Mouse (Mus musculus): ENCODE data around the gene Itpk1.

Itpk1 gene

DNA sequence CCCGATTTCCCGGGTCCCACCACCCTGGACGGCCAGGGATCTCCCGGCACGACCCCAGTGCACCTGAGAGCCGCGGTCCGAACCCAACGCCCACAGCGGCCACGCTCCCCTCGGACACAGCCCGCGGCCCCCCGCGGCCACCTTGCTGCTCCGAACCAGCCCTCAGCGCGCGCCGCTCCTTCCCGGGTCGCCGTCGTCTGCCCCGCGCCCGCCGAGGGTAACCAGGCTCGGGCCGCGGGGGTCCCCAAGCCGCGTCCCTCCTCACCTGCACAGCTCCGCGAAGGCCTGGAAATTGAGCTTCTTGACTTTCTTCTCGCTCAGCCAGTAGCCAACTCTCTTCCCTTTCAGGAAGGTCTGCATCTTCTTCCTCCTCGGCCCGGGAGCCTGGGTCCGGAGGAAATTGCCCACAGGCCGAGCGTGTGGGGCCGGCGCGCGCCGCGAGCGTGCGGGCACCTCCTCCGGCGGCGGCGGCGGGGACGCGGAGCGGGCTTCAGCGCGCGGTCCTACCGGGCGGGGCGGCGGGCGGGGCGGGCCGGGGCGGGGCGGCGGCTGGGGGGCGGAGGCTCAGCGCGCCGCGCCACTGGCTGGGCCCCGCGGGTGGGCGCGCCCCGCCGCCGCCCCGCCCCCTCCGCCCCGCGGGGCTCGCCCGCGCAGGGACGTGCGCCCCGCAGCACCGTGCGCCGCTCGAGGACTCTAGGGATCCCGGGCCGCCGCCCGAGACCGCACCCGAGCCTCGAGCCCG is at the start of gene Itpk1:
Gene Itpk1, minus strand, starts transcription at position 474 of the 742 bp plus-strand sequence.
- no peak for DNase-seq (ENCODE audit: low read depth, low spot score)

DNA sequence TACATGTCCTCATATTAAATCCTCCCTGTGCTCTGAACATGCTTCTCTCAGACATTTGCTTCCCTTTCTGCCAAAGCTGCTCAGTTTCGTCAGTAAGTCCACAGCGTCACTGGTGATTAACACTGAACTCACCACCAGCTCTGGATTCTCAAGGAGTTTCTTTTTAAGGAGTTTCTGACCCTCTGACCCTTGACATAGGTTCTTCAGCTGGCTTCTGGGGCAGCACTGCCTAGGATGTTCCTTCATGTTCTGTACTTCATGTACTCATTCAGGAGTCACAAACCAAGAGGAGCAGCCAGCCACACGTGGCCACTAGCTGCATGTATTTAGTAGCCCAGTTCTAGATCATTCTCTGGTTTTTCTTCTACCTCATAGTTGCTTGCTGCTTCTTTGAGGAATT is 43.5 kb upstream of the Itpk1 start:
- no peak for DNase-seq (ENCODE audit: low read depth, low spot score)

DNA sequence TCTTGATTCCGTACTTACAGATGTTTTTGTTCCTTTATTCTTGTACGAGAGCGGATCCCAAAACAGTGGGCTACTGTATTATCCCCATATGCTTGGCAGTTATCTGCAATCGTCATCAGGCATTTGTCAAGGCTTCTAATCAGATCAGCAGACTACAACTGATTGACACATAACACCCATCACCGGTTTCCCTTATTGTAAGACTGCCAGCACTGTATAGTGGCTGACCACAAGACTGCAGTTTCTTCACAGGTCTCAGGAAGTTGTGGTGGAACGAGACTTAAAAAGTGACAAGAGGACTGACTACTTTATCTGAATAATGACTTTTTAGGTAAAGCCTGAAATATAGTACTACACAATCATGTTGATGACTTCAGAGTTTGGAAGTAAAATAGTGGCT is 40.1 kb upstream of the Itpk1 start:
- no peak for DNase-seq (ENCODE audit: low read depth, low spot score)

DNA sequence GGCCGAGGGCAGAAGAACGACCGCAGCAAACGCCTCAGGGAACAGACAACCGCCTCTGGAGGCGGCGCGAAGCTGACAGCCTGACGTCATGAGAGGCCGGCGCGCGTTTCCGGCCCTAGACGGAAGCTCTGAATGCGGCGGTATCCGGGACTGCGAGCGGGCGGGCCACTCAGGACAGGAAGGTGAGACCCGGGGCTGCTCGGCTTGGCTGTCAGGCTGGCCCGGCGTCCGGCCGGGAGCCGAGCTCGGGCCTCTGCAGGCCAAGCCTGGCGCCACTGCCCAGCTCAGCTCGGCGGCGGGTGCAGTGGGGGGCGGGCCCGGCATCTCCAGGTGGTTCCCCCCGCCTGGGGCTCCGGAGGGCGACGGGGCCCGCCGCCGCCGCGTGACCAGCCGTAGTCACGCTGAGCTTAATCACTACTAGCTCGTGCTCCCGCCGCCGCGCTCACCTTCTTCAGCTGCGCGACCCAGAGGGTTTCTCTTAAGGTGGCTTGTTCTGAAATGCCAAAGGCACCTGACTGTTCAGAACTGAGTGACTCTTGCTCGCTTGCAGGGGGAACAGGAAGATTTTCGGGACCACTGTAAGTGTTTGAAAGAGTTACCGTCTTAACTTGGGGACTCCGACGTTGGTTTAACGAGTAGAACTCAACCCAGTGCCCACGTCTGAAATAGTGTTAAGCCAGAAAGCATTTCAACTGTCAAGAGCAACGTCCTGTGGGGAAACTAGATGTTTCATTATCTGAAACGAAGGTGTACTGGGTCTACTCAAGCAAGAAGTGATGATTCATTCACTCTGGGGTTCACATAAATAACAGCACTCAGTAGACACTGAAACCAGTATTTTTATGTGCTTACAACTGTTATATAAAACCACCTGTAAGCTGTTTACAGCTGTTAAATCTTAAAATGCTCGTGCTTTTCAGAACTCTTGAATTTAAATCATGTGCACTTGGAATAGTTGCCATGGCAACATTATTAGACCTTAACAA is 39.2 kb upstream of the Itpk1 start, which contains the start of the genes Moap1 and Tmem251:
Gene Moap1, minus strand, starts transcription at position 73 of the 986 bp plus-strand sequence.
Gene Tmem251, plus strand, starts transcription at position 174 of the 986 bp plus-strand sequence.
- DNase-seq (ENCODE audit: low read depth, low spot score): peak; percentile 82

DNA sequence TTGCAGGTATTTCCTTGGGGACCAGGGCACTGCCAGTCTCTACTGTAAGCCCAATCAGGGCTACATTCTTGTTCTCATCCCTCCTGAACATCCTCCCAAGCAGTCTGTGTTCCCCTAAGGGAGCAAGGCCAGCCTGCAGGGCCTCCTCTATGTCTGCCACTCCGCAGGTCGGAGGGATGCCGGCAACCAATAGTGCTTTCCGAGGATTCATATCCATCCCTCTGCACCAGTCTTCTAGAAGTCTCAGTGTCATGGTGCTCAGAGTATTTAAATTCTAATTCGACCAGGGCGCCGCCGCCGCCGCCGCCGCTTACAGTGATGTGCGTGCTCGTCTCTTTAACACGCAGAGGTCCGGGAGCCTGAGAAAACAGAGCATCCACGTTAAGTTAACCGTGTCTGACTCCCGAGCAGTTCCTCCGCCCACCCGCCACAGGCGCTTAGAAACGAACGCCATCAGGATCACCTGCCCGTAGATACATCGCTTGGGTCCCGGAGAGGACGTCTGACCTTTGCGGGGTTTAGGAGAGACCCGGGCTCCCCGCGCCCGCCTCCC is 38.4 kb upstream of the Itpk1 start:
- DNase-seq (ENCODE audit: low read depth, low spot score): no peak

DNA sequence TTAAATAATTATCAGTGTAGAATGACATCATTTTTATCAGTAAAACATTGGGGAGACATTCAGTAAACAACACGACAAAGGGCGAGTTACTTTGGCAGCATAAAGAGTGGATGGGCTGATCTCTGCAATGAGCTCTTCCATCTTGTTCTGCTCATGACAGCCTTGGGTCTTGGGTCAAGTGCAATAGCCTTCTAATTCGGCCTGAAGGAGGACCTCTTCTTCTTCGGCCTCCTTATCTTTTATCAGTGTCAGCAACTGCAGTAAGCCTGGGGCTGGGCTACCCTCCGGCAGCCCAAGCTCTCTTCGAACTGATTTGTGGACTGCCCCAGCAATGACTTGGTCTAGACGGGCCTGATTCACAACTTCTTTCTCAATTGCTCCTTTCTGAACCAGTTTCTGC is 37.3 kb upstream of the Itpk1 start:
- no peak for DNase-seq (ENCODE audit: low read depth, low spot score)

DNA sequence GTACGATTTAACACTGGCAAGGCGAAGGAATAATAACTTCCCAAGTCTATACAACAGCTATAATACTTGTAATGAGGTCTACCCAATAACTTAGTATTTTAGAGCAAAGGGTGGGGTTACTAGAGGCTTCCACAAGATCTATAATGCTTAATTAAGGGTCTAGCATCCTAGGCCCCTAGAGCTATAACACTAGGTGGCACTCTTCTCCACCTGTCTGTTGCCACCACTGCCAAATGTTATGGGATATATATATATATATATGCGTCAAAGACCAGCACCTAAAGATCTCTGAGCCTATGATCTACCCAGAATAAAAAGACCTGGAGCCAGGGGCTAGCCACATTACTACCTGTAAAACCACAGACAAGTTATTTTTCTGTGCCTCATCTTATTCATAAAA is 35.6 kb upstream of the Itpk1 start:
- no peak for DNase-seq (ENCODE audit: low read depth, low spot score)

DNA sequence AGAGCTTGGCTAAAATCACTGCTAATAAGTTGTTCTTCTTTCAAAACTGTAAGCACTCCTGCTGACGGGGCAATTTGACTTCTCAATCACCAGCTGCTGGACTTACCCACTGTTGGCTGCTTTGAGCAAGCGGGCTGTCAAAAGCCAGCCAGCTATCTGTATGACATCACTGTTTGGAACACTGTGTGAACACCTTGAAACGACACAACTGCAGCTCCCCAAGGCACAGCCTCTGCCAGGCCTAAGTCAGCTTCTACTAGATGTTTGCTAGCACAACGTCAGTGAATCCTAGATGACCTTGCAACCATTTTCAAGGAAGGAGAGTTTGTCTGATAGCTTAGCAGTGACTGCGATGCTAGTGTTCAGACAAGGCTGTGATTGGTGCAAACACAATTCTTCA is 34.4 kb upstream of the Itpk1 start:
- DNase-seq (ENCODE audit: low read depth, low spot score): no peak

DNA sequence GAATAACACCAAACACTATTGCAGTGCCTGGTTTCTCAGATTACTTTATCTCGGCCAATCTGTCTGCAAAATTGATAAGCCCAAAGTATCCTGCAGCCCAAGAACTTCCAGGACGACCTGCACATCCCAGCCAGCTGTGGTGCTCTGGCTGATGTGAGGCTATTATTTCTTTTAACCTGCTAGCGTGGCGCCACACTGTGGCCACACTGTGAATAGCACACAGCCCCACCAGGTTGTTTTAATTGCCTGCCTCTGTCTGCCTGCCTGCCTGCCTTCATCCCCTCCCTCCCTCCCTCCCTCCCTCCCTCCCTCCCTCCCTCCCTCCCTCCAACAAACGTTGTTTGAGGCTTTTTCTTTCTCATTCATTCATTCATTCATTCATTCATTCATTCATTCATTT is 28.7 kb upstream of the Itpk1 start:
- DNase-seq (ENCODE audit: low read depth, low spot score): peak; percentile 73

DNA sequence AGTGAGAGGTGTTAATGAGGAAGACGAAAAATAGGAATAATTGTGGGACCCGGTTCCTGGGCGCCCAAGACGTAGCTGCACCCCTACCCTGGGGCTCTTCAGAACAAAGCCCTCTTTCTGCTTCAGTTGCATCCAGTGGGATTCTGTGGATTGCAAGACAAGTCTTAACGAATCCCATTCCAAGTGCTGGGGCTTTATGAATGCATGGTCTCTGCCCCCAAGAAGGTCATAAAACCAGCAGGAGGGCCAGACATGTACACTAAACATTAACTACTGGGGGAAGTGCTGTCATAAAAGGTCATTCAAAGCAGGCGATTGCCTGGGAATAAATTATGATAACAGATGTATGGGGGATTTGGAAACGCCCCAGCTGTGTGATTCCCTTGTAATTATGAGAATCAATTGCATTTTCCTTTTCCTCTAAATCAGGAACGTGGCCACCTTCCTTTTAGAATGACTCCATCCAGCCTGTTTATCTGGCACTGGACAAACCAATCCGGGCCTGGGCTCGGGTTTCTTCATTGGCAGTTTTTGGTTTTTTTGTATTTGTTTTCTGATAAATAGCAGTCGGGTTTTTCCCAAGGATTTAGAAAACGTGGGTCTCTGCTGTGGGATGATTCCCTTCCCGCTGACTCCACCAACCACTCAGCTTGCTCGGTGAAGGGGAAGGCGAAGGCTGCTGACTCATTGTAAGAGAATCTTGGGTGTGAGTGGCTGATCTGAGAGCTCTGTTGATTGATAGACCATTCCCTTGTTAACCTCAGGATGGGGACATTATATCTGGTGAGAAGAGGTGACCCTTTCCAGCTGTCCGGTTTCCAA is 26.3 kb upstream of the Itpk1 start:
- peak; percentile 82 for DNase-seq (ENCODE audit: low read depth, low spot score)

DNA sequence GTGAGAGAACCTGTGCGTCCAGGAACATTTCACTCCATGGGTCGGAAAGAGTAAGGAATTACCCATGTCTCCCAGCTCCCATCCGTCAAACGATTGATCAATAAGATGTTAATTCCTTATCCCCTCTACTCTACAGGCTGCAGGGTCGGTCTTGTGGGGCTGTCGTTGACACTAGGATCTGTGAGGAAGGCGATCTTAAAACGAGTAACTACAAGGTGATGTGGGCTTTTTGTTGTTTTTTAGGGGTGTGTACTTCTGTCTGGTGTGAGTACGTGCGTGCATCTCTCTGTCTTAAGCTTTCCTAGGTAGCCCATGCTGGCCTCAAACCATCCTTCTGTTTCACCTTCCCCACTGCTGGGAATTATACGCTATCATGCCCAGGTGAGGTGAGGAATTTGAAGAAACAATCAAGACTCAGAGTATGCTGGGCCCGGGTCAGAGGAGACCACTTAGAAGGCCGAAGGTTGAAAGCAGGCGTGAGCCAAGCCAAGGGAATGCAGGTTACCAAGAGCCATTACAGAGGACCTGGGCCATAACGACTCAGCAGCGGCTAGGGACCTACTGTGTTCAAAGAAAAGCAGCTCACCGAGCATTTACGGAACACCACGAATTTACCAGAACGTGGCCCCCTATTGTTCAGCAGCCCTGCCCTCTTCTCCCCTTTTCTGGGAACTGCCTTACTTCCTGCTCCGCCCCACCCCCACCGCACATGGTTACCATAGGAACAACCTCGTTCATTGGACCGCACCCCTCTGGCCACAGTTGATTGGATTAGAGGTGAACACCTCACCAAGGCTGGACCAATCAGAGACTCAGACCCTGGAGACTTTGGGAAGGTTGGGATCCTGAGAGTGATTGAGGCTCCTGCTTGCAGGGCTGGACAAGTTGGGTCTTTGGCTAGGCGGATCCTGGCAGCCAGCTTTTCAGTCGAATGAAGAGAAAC is 25.4 kb upstream of the Itpk1 start:
- peak; percentile 96 for DNase-seq (ENCODE audit: low read depth, low spot score)

DNA sequence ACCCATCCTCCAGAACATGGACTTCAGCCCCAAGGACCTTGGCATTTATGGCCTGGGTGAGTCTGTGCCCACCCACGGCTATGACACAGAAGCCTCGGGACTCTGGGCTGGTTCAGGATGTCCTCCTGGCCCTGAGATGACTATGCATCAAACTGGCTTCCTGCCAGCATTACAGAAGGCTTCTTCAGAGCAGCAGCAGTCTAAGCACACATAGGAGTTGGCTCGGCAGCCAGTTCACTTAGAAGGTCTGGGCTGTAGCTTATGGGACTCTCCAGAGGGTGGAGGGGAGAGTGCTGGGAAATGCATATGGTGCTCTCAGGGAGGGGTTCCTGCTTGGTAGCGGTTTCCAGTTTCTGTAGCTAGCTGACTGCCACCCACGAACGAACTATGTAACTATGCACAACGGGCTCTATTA is 21.0 kb upstream of the Itpk1 start:
- DNase-seq (ENCODE audit: low read depth, low spot score): no peak

DNA sequence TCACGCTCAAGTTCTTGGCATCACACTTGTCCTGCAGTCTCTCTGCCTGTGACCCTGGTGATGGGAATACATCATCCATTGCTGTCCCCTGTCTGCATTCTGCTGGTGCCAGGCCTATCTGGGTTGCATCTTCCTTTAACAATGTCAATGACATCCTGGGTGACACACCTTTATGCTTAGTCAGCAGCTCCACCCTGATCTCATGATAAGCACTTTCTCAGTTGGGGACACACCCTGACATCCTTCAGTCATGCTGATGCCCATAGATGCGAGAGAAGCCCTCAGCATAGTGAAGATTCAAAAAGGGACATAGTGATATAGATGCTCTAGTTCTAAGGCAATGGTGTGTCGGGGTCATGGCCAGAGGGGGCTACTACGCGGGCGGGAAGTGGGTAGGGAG is 20.4 kb upstream of the Itpk1 start:
- no peak for DNase-seq (ENCODE audit: low read depth, low spot score)

DNA sequence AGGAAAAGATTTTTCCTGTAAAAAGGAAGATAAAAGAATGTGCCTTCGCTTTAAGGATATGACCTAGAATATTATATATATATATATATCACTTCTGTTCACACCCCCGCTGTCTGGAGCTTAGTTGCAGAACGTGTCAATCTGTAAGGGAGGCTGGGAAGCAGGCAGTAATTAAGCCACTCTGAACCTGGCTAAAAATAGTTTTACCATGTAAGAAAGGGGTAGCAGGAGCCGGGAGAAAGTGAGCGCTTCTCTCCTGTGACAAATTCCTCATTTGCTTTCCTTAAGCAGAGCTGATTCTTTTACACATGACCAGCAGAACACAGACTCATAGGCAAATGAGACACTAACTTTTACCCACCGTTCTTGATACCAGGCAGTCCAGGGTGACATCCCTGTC is 19.1 kb upstream of the Itpk1 start:
- no peak for DNase-seq (ENCODE audit: low read depth, low spot score)

DNA sequence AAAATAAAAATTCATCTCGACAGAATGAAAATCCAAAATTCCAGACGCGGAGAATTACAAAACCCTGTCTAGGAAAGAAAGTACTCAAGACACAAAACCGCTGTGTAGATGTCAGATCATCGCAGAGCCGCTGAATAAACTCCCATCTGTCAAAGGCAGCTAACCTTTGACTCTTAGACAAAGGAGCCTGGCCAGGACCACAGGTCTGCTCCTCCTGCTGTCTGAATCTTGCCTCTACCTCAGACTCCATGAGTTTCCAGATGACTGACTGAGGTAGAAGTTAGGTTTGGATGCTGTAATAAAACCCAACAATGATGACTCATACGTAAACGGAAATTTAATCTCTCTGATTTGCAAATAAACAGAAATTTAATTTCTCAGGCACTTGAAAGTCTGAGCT is 18.2 kb upstream of the Itpk1 start:
- no peak for DNase-seq (ENCODE audit: low read depth, low spot score)

DNA sequence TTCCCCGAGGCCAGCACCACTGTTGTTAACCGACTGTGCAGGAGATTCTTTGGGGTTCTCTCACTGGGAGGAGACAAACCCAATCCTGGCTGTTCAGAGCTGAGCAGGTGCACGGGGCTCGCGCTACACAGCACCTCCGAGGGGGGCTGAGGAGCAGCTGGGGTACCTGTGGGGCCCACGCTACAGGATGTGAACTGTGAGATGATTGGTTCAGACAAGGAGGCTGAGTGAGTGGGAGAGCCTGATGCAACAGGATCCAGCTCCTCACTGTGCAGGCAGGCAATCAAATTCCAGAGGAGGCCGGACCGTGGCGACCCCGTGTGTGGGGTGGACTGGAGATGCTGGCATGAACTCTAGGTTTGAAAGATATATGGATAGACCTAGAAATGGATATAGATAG is 17.7 kb upstream of the Itpk1 start:
- no peak for DNase-seq (ENCODE audit: low read depth, low spot score)

DNA sequence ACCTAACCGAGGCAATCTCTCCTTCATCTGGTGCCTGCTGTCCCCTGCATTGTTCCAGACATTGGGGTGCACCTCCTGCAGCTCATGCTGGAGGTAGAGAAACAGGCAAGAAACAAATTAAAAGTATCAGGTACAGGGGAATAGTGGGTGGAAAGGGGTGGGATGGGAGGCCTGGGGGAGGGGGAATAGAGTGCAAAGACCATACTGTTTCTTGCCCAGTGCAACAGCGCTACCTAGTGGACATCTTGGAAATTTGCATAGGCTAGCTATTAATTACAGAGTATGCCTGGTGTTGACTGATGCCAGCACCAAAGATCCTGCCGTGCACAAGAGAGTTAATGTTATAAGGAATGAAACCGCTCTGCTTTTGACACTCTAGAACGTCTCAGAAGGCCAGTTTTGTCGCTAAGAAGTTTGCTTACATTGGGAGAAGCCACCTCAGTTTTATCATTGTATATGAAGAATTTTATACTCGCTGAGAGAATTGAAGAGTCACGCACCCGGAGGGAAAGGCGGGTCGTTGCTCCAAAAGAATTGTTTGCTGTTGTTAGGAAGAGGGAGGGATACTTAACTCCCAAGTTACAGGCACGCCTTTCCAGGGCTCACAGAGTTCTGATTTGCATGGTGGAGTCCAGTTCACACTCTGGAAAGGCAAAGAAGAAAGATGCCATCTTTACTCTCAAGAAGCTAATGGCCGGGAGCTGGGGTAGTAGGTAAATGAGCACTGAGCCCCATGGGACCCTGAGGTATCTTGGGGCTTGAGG is 15.0 kb upstream of the Itpk1 start:
- DNase-seq (ENCODE audit: low read depth, low spot score): peak; percentile 79

DNA sequence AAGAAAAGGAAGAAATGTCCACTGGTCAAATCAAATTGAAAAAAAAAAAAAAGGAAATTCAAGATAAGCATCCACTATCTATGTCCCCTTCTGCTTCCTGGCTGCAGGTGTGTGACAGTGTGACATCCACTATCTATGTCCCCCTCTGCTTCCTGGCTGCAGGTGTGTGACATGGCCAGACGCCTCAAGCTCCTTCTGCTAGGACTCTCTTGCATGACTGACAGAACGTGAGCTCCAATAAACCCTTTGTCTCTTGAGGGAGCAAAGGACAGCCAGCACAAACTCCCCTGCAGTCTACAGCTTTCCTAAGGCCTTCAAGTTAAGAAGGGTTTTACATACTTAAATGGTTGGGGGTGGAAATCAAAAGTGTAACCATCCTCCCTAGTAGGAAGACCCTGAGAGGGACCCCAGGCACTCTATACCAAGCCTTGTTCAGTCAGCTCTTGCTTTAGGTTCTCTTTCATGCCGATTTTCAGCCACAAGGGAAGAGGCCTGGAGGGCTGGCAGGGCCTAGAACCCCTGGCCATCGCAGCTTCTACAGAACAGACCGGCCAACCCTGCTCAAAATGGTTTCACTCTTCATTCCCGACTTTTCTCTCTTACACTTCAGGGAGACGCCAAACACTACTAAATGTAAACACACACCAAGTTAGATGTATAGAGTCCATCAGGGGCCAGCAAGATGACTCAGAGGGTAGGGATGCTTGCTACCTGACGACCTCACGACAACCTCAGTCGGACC is 10.1 kb upstream of the Itpk1 start:
- no peak for DNase-seq (ENCODE audit: low read depth, low spot score)

DNA sequence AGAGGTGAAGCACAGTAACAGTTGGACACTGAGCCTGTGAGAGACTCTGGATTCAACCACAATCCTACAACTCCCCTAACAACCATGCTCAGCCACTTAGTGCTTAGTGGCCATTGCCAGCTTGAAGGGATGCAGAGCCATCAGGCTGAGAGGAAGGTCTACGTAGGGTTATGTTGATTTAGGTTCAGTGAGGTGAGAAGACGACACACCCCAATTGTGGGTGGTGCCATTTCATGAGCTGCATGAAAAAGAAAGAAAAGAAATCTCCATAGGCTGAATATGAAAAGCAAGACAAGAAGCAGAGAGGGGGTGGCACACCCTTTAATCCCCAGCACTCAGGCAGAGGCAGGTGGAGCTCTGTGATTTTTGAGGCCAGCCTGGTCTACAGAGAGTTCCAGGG is 9.4 kb upstream of the Itpk1 start:
- no peak for DNase-seq (ENCODE audit: low read depth, low spot score)
